Comparison of ENCODE assay signal across 15 mouse cellular contexts in genomic region chr12:31375283-31375615, GRCm38 (mm10). TPM values are rescaled to one million over a fixed set of nuclear protein-coding genes. Genes with fewer than 3 reads are reported as not detected.
DNase-seq lines count a peak whose midpoint lies in the region; ATAC-seq and TF ChIP-seq lines count a peak whose summit lies in the region.
"Had no signal": no experiment of that assay in that cellular context is flagged by ENCODE, and none has a peak within 500 bp of the region (broad histone marks: within the 10 kb centered on the region; RNA-seq: fewer than 3 reads in every experiment).

No protein-coding gene starts in this region.

- no peak overlapping the region for H3K4me2 ChIP-seq in hindbrain, embryonic 14.5 days (replicated peaks)
- no peak overlapping the region for H3K4me2 ChIP-seq in hindbrain, embryonic 16.5 days (ENCODE audit: low read length)
- H3K4me2 ChIP-seq in midbrain, embryonic 13.5 days (replicated peaks), result no peak overlapping the region
- H3K4me2 ChIP-seq in myocyte (ENCODE audit: low read depth), result peak overlapping the region; percentile 41

- H3K4me1 ChIP-seq in hindbrain, embryonic 14.5 days (replicated peaks; ENCODE audit: control insufficient read depth, insufficient read depth, low read length), result no peaks in the 10 kb centered on the region
- H3K4me1 ChIP-seq in hindbrain, embryonic 16.5 days (ENCODE audit: control insufficient read depth, insufficient read depth, low read depth, low read length), result peaks cover 5% of the 10 kb centered on the region
- peaks cover 12% of the 10 kb centered on the region for H3K4me1 ChIP-seq in midbrain, embryonic 13.5 days (replicated peaks)
- peaks cover 12% of the 10 kb centered on the region; the same call in 1 of the 2 replicates for H3K4me1 ChIP-seq in midbrain, embryonic 10.5 days
- H3K4me1 ChIP-seq in ES-Bruce4 (ENCODE audit: control insufficient read depth, insufficient read depth, low read length), result no peaks in the 10 kb centered on the region
- no peaks in the 10 kb centered on the region for H3K4me1 ChIP-seq in thymus, adult 2 months (replicated peaks; ENCODE audit: control insufficient read depth, insufficient read depth, low read length)

- H3K9ac ChIP-seq in hindbrain, embryonic 14.5 days, result no peak overlapping the region
- H3K9ac ChIP-seq in hindbrain, embryonic 16.5 days (ENCODE audit: low read depth, low read length), result no peak overlapping the region
- H3K9ac ChIP-seq in midbrain, embryonic 13.5 days (replicated peaks), result no peak overlapping the region
- H3K9ac ChIP-seq in ES-Bruce4 (ENCODE audit: low read depth, poor library complexity, severe bottlenecking), result no peak overlapping the region
- H3K9ac ChIP-seq: embryonic facial prominence, embryonic 15.5 days had no signal

- no peak for TF ChIP-seq POLR2A in ES-Bruce4 (IDR thresholded peaks at IDR 0.05; ENCODE audit: insufficient read depth, low read length)
- no peak for TF ChIP-seq POLR2A in myocyte (IDR thresholded peaks at IDR 0.05; ENCODE audit: insufficient read length, low read depth)
- TF ChIP-seq POLR2A in thymus, adult 2 months (IDR thresholded peaks at IDR 0.05; ENCODE audit: control insufficient read depth, extremely low read depth, insufficient read depth, low read length, poor library complexity), result no peak

- peak; percentile 44; the same call in 1 of the 2 replicates for TF ChIP-seq EP300 in ES-Bruce4 (IDR thresholded peaks at IDR 0.05; ENCODE audit: insufficient read depth, low read depth, low read length)

- WGBS in hindbrain, embryonic 14.5 days, result 78% methylated on average over 4 of the region's 4 CpGs
- 74% methylated on average over 4 of the region's 4 CpGs for WGBS in hindbrain, embryonic 16.5 days
- WGBS in midbrain, embryonic 13.5 days, result 75% methylated on average over 4 of the region's 4 CpGs
- 82% methylated on average over 4 of the region's 4 CpGs for WGBS in midbrain, embryonic 10.5 days
- WGBS in thymus, adult 2 months, result 87% methylated on average over 4 of the region's 4 CpGs

- no peaks in the 10 kb centered on the region for H3K36me3 ChIP-seq in hindbrain, embryonic 14.5 days (replicated peaks; ENCODE audit: control insufficient read depth, insufficient read depth)
- no peaks in the 10 kb centered on the region for H3K36me3 ChIP-seq in hindbrain, embryonic 16.5 days (ENCODE audit: control insufficient read depth, insufficient read depth, low read length)
- H3K36me3 ChIP-seq in midbrain, embryonic 13.5 days, result no peaks in the 10 kb centered on the region
- no peaks in the 10 kb centered on the region for H3K36me3 ChIP-seq in midbrain, embryonic 10.5 days
- no peaks in the 10 kb centered on the region for H3K36me3 ChIP-seq in ES-Bruce4 (ENCODE audit: control insufficient read depth, insufficient read depth, low read length, poor library complexity, severe bottlenecking)
- no peaks in the 10 kb centered on the region for H3K36me3 ChIP-seq in myocyte (ENCODE audit: control insufficient read depth, insufficient read depth)
- no peaks in the 10 kb centered on the region for H3K36me3 ChIP-seq in thymus, adult 2 months (ENCODE audit: control insufficient read depth, insufficient read depth, low read length)
- H3K36me3 ChIP-seq: embryonic facial prominence, embryonic 15.5 days; forebrain, embryonic 10.5 days; heart, embryonic 10.5 days had no signal

- TF ChIP-seq CTCF in ES-Bruce4 (IDR thresholded peaks at IDR 0.05; ENCODE audit: low read depth, low read length), result no peak
- no peak for TF ChIP-seq CTCF in thymus, adult 2 months (IDR thresholded peaks at IDR 0.05; ENCODE audit: borderline replicate concordance, control insufficient read depth, extremely low read depth, insufficient read depth, low read length, poor library complexity)

- H3K79me2 ChIP-seq in myocyte (ENCODE audit: control insufficient read depth, insufficient read depth), result no peaks in the 10 kb centered on the region

- H3K4me3 ChIP-seq in hindbrain, embryonic 14.5 days (replicated peaks; ENCODE audit: low read length), result no peak overlapping the region
- H3K4me3 ChIP-seq in hindbrain, embryonic 16.5 days (ENCODE audit: low read length), result no peak overlapping the region
- H3K4me3 ChIP-seq in midbrain, embryonic 13.5 days (replicated peaks), result no peak overlapping the region
- H3K4me3 ChIP-seq in midbrain, embryonic 10.5 days, result no peak overlapping the region
- H3K4me3 ChIP-seq in ES-Bruce4 (ENCODE audit: low read depth, low read length) (no peak overlapping the region), myocyte (no peak overlapping the region)
- H3K4me3 ChIP-seq in thymus, adult 2 months (ENCODE audit: control insufficient read depth, insufficient read depth, low read length), result no peak overlapping the region
- H3K4me3 ChIP-seq: left cerebral cortex, adult 2 months had no signal

- no peaks in the 10 kb centered on the region for H3K27me3 ChIP-seq in hindbrain, embryonic 14.5 days (ENCODE audit: control insufficient read depth, insufficient read depth, low read length)
- H3K27me3 ChIP-seq in hindbrain, embryonic 16.5 days (replicated peaks; ENCODE audit: control insufficient read depth, insufficient read depth, low read length), result no peaks in the 10 kb centered on the region
- H3K27me3 ChIP-seq in midbrain, embryonic 13.5 days, result no peaks in the 10 kb centered on the region
- H3K27me3 ChIP-seq in midbrain, embryonic 10.5 days (ENCODE audit: low read depth, poor library complexity, severe bottlenecking), result no peaks in the 10 kb centered on the region; the same call in 1 of the 2 replicates
- H3K27me3 ChIP-seq in ES-Bruce4 (ENCODE audit: control insufficient read depth, insufficient read depth, low read length, poor library complexity, severe bottlenecking) (no peaks in the 10 kb centered on the region), myocyte (ENCODE audit: control insufficient read depth, insufficient read depth, insufficient read length) (peaks cover 6% of the 10 kb centered on the region)
- H3K27me3 ChIP-seq in thymus, adult 2 months (ENCODE audit: control insufficient read depth, insufficient read depth, low read length), result no peaks in the 10 kb centered on the region
- H3K27me3 ChIP-seq: embryonic facial prominence, embryonic 15.5 days; megakaryocyte, embryonic 14.5 days had no signal

- no peak overlapping the region for H3ac ChIP-seq in myocyte (ENCODE audit: control insufficient read depth, insufficient read length)

- H3K9me3 ChIP-seq in hindbrain, embryonic 14.5 days (ENCODE audit: control insufficient read depth, low read length), result no peaks in the 10 kb centered on the region
- H3K9me3 ChIP-seq in hindbrain, embryonic 16.5 days (ENCODE audit: control insufficient read depth, low read length), result no peaks in the 10 kb centered on the region
- H3K9me3 ChIP-seq in midbrain, embryonic 13.5 days, result no peaks in the 10 kb centered on the region
- no peaks in the 10 kb centered on the region for H3K9me3 ChIP-seq in midbrain, embryonic 10.5 days (replicated peaks)
- H3K9me3 ChIP-seq in ES-Bruce4 (replicated peaks; ENCODE audit: control insufficient read depth, insufficient read depth, low read length, poor library complexity, severe bottlenecking), result peaks cover 18% of the 10 kb centered on the region
- H3K9me3 ChIP-seq: embryonic facial prominence, embryonic 15.5 days; forebrain, embryonic 10.5 days; heart, embryonic 10.5 days; megakaryocyte, embryonic 14.5 days had no signal

- ATAC-seq in hindbrain, embryonic 14.5 days (ENCODE audit: low FRiP score), result 0 out of 2 replicates have a peak, but pooled peaks have one; percentile 1
- ATAC-seq in hindbrain, embryonic 16.5 days, result no peak
- ATAC-seq in midbrain, embryonic 13.5 days, result 0 out of 2 replicates have a peak, but pooled peaks have one; percentile 8

- no peak overlapping the region for H3K27ac ChIP-seq in hindbrain, embryonic 14.5 days
- no peak overlapping the region for H3K27ac ChIP-seq in hindbrain, embryonic 16.5 days (ENCODE audit: low read depth, low read length)
- H3K27ac ChIP-seq in midbrain, embryonic 13.5 days, result no peak overlapping the region
- no peak overlapping the region for H3K27ac ChIP-seq in midbrain, embryonic 10.5 days (replicated peaks)
- no peak overlapping the region for H3K27ac ChIP-seq in ES-Bruce4 (ENCODE audit: insufficient read depth, low read length)
- H3K27ac ChIP-seq in thymus, adult 2 months (ENCODE audit: control insufficient read depth, insufficient read depth, low read length), result no peak overlapping the region
- H3K27ac ChIP-seq: embryonic facial prominence, embryonic 15.5 days; forebrain, embryonic 10.5 days; left cerebral cortex, adult 2 months had no signal

- DNase-seq in hindbrain, embryonic 14.5 days (ENCODE audit: low spot score), result no peak
- DNase-seq in midbrain, embryonic 10.5 days (ENCODE audit: low spot score), result no peak
- no peak for DNase-seq in thymus, adult 2 months

TF ChIP-seq in myocyte, 11 proteins besides CTCF, POLR2A, EP300 and RAD21 (continues in another document):
- TF ChIP-seq CEBPB (IDR thresholded peaks at IDR 0.05; ENCODE audit: insufficient read depth, poor library complexity, severe bottlenecking), result no peak
- no peak for TF ChIP-seq REST (IDR thresholded peaks at IDR 0.05; ENCODE audit: insufficient read depth, insufficient read length)
- TF ChIP-seq TCF3 (IDR thresholded peaks at IDR 0.05; ENCODE audit: insufficient read length, low read depth), result no peak
- no peak for TF ChIP-seq SRF (IDR thresholded peaks at IDR 0.05; ENCODE audit: control insufficient read depth, insufficient read length, low read depth)
- no peak for TF ChIP-seq MYOD1 (IDR thresholded peaks at IDR 0.05; ENCODE audit: control insufficient read depth in 1 of 3, insufficient read length in 2 of 3, low read depth in 2 of 3)
- TF ChIP-seq MAX (IDR thresholded peaks at IDR 0.05; ENCODE audit: low read depth), result no peak

RNA-seq across cellular contexts. Expression of gene Slc26a3, which starts 15.4 kb away (rescaled TPM):
- polyA plus RNA-seq in hindbrain, embryonic 14.5 days (2014; fragmentation: Nextera tagmentation; extraction: Ambion mirVana), result not detected in 2 replicates
- 0.09 and 0.11 TPM in 2 replicates for polyA plus RNA-seq in hindbrain, embryonic 16.5 days (2015; fragmentation: Nextera tagmentation; extraction: Ambion mirVana)
- polyA plus RNA-seq in midbrain, embryonic 13.5 days (2015; fragmentation: Nextera tagmentation; extraction: Ambion mirVana), result not detected in 2 replicates
- 0.06 TPM in 1 of 2 replicates, not detected in the other for polyA plus RNA-seq in midbrain, embryonic 10.5 days (2016; fragmentation: Nextera tagmentation; extraction: Ambion mirVana)
- polyA plus RNA-seq in ES-Bruce4 (2011; ENCODE audit: insufficient read depth, insufficient read length, low read depth, missing spikeins), result 0.68 and 1.1 TPM in 2 replicates
- polyA plus RNA-seq in myocyte (2012; fragmentation: generic; extraction: Trizol), result not detected
- polyA plus RNA-seq in thymus, adult 2 months (2012; rRNA removed), result 0.09 and 0.36 TPM in 2 replicates
- polyA plus RNA-seq: CD4-positive, CD25-positive, alpha-beta regulatory T cell, adult 4 months; forebrain, embryonic 10.5 days; spleen, adult 2 months; thymus, postnatal 0 days had no signal

RNA-seq across cellular contexts. Expression of gene Dld, which starts 24.0 kb away (rescaled TPM):
- polyA plus RNA-seq in hindbrain, embryonic 14.5 days (2014; fragmentation: Nextera tagmentation; extraction: Ambion mirVana), result 125 and 138 TPM in 2 replicates
- 122 and 130 TPM in 2 replicates for polyA plus RNA-seq in hindbrain, embryonic 16.5 days (2015; fragmentation: Nextera tagmentation; extraction: Ambion mirVana)
- polyA plus RNA-seq in midbrain, embryonic 13.5 days (2015; fragmentation: Nextera tagmentation; extraction: Ambion mirVana), result 125 and 130 TPM in 2 replicates
- polyA plus RNA-seq in midbrain, embryonic 10.5 days (2016; fragmentation: Nextera tagmentation; extraction: Ambion mirVana), result 136 and 137 TPM in 2 replicates
- polyA plus RNA-seq in ES-Bruce4 (2011; ENCODE audit: insufficient read depth, insufficient read length, low read depth, missing spikeins) (136 and 156 TPM in 2 replicates), myocyte (2012; fragmentation: generic; extraction: Trizol) (60.9 TPM)
- polyA plus RNA-seq in thymus, adult 2 months (2012; rRNA removed), result 15.3 and 17.4 TPM in 2 replicates
